Mouse (Mus musculus): Measurements from ENCODE around the gene Large1. TPM values are rescaled to one million over a fixed set of nuclear protein-coding genes. Genes with fewer than 3 reads are reported as not detected.
A peak's percentile ranks its signal among the peaks of the same experiment; 100 is the strongest.
"Not testable (repeated sequence)": the region's sequence is repeated elsewhere in the genome, so short reads cannot be mapped to it uniquely, and the experiment has no call there.

Gene Large1
- polyA plus RNA-seq, 1 experiment from 2014 or later = 2.8 TPM

DNA sequence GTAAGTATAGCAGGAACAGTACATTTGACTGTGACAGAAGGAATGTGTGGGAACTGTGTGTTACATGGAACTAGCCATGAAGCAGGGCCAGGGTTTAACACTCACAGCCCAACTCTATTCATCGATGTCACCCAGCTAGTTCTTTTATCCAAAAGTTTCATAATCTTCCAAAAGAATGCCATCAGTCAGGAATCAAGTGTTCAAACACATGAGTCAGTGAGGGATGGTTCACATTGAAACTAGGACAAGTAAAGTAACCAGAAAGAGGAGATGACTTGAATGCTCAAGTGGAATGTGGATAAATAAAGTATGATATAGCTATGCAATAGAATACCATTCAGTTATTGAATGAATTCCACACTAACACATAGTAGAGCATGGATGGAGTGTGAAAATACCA lies 359.5 kb downstream of the Large1 start:
- TF ChIP-seq CTCF (IDR thresholded peaks at IDR 0.05; ENCODE audit: low read depth) = no peak
- no peaks in the 10 kb centered on the region for H3K4me1 ChIP-seq (replicated peaks; ENCODE audit: control insufficient read depth, insufficient read depth, low read length)
- no peaks in the 10 kb centered on the region for H3K9me3 ChIP-seq (ENCODE audit: control insufficient read depth)
- H3K9ac ChIP-seq (ENCODE audit: low read depth, low read length) = no peak overlapping the region
- no peaks in the 10 kb centered on the region for H3K27me3 ChIP-seq (replicated peaks; ENCODE audit: control insufficient read depth, insufficient read depth, low read length)
- no peak for ATAC-seq
- H3K27ac ChIP-seq (ENCODE audit: low read depth, low read length) = no peak overlapping the region
- no peaks in the 10 kb centered on the region for H3K36me3 ChIP-seq (ENCODE audit: control insufficient read depth, insufficient read depth)
- no peak overlapping the region for H3K4me3 ChIP-seq (ENCODE audit: low read depth, low read length)
- H3K4me2 ChIP-seq (replicated peaks; ENCODE audit: low read depth) = no peak overlapping the region
- 93% methylated on average over 1 of the region's 1 CpGs for WGBS

DNA sequence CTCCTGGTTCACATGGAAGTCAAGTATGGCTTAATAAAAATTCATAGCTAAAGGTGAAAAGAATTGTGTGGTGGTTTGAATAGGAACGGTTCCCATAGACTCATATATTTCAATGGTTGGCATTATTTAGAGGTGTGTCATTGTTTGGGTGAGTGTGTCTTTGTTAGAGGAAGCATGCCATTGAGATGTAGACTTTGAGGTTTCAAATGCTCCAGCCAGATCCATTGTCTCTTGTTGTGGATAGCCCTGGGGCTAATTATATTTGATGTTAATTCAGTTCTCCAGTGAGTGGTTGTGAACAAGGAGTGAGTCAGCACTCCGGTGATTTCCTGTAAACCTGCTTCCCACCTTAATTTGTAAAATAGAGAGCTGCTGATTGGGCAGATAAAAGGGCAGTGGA lies 362.9 kb downstream of the Large1 start:
- Histone ChIP-seq H3K27me3 (replicated peaks; ENCODE audit: control insufficient read depth, insufficient read depth, low read length) (no peaks in the 10 kb centered on the region), H3K36me3 (ENCODE audit: control insufficient read depth, insufficient read depth) (no peaks in the 10 kb centered on the region), H3K4me3 (ENCODE audit: low read depth, low read length) (no peak overlapping the region), H3K27ac (ENCODE audit: low read depth, low read length) (no peak overlapping the region), H3K4me2 (replicated peaks; ENCODE audit: low read depth) (no peak overlapping the region), H3K9ac (ENCODE audit: low read depth, low read length) (no peak overlapping the region), H3K4me1 (replicated peaks; ENCODE audit: control insufficient read depth, insufficient read depth, low read length) (no peaks in the 10 kb centered on the region), H3K9me3 (ENCODE audit: control insufficient read depth) (no peaks in the 10 kb centered on the region)
- no peak for ATAC-seq
- 81% methylated on average over 2 of the region's 2 CpGs for WGBS
- no peak for TF ChIP-seq CTCF (IDR thresholded peaks at IDR 0.05; ENCODE audit: low read depth)

DNA sequence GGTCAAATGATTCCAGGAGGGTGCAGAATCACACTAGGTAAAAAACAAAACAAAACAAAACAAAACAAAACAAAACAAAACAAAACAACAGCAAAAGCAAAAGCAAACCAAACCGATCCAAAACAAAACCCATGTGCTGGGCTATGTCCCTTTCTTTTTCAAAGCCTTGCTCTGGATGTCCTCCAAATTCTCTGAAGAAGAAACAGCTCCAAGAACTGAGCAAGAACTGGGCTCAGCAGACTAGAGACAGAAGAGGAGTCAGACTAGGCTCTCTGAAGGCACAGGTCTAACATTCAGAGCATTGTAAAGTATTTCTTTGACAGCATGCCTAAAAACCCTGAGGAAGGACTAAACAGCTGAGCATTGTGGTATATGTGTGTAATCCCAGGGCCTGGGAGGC lies 370.5 kb downstream of the Large1 start:
- no peak for ATAC-seq
- 93% methylated on average over 1 of the region's 1 CpGs for WGBS
- Histone ChIP-seq H3K4me3 (ENCODE audit: low read depth, low read length) (no peak overlapping the region), H3K27ac (ENCODE audit: low read depth, low read length) (no peak overlapping the region), H3K4me2 (replicated peaks; ENCODE audit: low read depth) (no peak overlapping the region), H3K36me3 (ENCODE audit: control insufficient read depth, insufficient read depth) (no peaks in the 10 kb centered on the region), H3K9ac (ENCODE audit: low read depth, low read length) (no peak overlapping the region), H3K9me3 (ENCODE audit: control insufficient read depth) (no peaks in the 10 kb centered on the region), H3K27me3 (replicated peaks; ENCODE audit: control insufficient read depth, insufficient read depth, low read length) (no peaks in the 10 kb centered on the region), H3K4me1 (replicated peaks; ENCODE audit: control insufficient read depth, insufficient read depth, low read length) (no peaks in the 10 kb centered on the region)
- no peak for TF ChIP-seq CTCF (IDR thresholded peaks at IDR 0.05; ENCODE audit: low read depth)

DNA sequence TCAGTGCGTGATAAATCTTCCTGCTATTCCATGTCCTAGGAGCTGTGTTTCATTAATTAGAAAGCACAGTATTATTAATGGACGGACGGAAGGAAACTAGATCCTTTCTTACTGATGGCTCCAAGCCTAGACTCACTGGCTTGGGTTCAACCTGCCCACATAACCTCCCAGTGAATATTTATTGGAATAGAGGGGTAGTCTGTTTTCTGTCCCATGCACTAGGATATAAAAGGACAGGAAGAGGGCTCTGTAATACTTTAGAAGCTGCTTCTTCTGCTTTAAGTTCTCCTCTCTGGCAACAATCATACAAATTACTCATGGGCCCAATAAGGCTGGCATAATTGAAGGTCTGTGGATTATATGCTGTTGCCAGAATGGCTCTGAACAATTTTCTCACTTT lies 398.3 kb downstream of the Large1 start:
- Histone ChIP-seq H3K27ac (ENCODE audit: low read depth, low read length) (no peak overlapping the region), H3K4me2 (replicated peaks; ENCODE audit: low read depth) (no peak overlapping the region), H3K36me3 (ENCODE audit: control insufficient read depth, insufficient read depth) (no peaks in the 10 kb centered on the region), H3K9me3 (ENCODE audit: control insufficient read depth) (no peaks in the 10 kb centered on the region), H3K27me3 (replicated peaks; ENCODE audit: control insufficient read depth, insufficient read depth, low read length) (no peaks in the 10 kb centered on the region), H3K4me1 (replicated peaks; ENCODE audit: control insufficient read depth, insufficient read depth, low read length) (no peaks in the 10 kb centered on the region), H3K9ac (ENCODE audit: low read depth, low read length) (no peak overlapping the region), H3K4me3 (ENCODE audit: low read depth, low read length) (no peak overlapping the region)
- no peak for TF ChIP-seq CTCF (IDR thresholded peaks at IDR 0.05; ENCODE audit: low read depth)
- no peak for ATAC-seq
- 82% methylated on average over 3 of the region's 3 CpGs for WGBS

DNA sequence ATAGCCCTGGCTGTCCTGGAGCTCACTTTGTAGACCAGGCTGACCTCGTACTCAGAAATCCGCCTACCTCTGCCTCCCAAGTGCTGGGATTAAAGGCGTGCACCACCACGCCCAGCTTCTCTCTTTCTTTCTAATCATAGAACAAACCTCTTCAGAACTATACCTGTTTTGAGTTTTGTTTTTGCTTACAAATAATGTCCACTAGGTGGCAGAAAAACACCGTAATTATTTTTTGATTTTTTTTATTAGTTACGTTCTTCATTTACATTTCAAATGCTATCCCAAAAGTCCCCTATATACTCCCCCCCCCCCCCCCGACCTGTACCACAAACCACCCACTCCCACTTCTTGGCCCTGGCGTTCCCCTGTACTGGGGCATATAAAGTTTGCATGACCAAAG lies 411.9 kb downstream of the Large1 start:
- not testable (repeated sequence) for H3K4me2 ChIP-seq (replicated peaks; ENCODE audit: low read depth); H3K27ac ChIP-seq (ENCODE audit: low read depth, low read length); H3K4me1 ChIP-seq (replicated peaks; ENCODE audit: control insufficient read depth, insufficient read depth, low read length); ATAC-seq; H3K4me3 ChIP-seq (ENCODE audit: low read depth, low read length); H3K9ac ChIP-seq (ENCODE audit: low read depth, low read length); H3K9me3 ChIP-seq (ENCODE audit: control insufficient read depth); H3K27me3 ChIP-seq (replicated peaks; ENCODE audit: control insufficient read depth, insufficient read depth, low read length); H3K36me3 ChIP-seq (ENCODE audit: control insufficient read depth, insufficient read depth)
- WGBS = 77% methylated on average over 8 of the region's 8 CpGs
- 0 out of 2 replicates have a peak, but pooled peaks have one; percentile 7 for TF ChIP-seq CTCF (IDR thresholded peaks at IDR 0.05; ENCODE audit: low read depth)

DNA sequence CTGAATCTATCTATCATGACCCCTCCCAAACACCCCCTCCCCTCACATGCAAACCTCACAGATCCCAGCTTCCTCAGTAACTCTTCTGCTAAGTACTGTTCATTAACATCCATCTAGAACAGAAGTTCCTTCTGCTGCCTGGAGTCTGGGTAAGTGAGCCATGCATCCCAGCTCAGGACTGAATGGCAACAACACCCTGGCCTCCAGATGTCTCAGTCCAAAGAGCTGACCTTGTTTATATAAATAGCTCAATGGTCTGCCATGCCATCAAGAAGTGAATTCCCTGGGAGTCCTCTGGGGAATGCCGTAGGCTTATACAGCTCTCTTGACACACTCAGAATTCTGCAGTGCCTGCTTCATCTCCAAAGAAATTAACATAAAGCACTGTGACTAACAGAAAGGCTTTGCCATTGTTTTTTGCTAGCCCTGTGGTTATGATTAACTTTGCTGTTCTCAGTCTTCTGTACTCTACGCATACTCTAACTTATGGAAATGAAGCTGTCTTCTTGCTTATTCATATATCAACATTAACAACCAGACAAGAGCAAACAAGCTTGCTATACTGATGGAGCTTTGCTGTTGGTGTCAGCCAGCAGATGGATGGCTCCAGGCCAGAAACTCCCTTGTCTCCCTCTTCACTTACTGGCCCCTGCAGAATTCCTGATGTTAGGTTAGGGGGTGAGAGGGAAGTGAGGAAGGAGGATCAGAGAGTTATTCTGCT lies 434.0 kb downstream of the Large1 start:
- no peak for TF ChIP-seq CTCF (IDR thresholded peaks at IDR 0.05; ENCODE audit: low read depth)
- 68% methylated on average over 2 of the region's 2 CpGs for WGBS
- Histone ChIP-seq H3K4me2 (replicated peaks; ENCODE audit: low read depth) (no peak overlapping the region), H3K27me3 (replicated peaks; ENCODE audit: control insufficient read depth, insufficient read depth, low read length) (no peaks in the 10 kb centered on the region), H3K9ac (ENCODE audit: low read depth, low read length) (no peak overlapping the region), H3K4me3 (ENCODE audit: low read depth, low read length) (no peak overlapping the region), H3K27ac (ENCODE audit: low read depth, low read length) (no peak overlapping the region), H3K4me1 (replicated peaks; ENCODE audit: control insufficient read depth, insufficient read depth, low read length) (no peaks in the 10 kb centered on the region), H3K9me3 (ENCODE audit: control insufficient read depth) (no peaks in the 10 kb centered on the region), H3K36me3 (ENCODE audit: control insufficient read depth, insufficient read depth) (no peaks in the 10 kb centered on the region)
- no peak for ATAC-seq

All from intestine, postnatal 0 days (tissue).